Mouse (Mus musculus) ZHBTc4 (cell line): ENCODE measurements around the gene Tmem60.

Experiments used
- DNase-seq: peaks from one replicate; pipeline ENCODE4 v3.0.0-alpha.2; 2011; ENCODE audit warnings: low read depth, low spot score

The Tmem60 gene

GRCm38 (mm10) chr5:20906191-20906590 lies 24.2 kb downstream of the Tmem60 start:
- no peak for DNase-seq

- DNase-seq = no peak
Measured at GRCm38 (mm10) chr5:20911741-20912140, 29.8 kb downstream of the Tmem60 start.

GRCm38 (mm10) chr5:20913372-20914275 lies 31.6 kb downstream of the Tmem60 start:
- peak; percentile 76 for DNase-seq

GRCm38 (mm10) chr5:20918967-20919366 lies 37.0 kb downstream of the Tmem60 start:
- no peak for DNase-seq

GRCm38 (mm10) chr5:20919566-20919965 lies 37.6 kb downstream of the Tmem60 start:
- DNase-seq = no peak

- no peak for DNase-seq
Measured at GRCm38 (mm10) chr5:20924608-20925007, 42.6 kb downstream of the Tmem60 start.

GRCm38 (mm10) chr5:20925451-20925850 lies 43.5 kb downstream of the Tmem60 start:
- DNase-seq = no peak

- DNase-seq = no peak
Measured at GRCm38 (mm10) chr5:20929669-20930151, 47.7 kb downstream of the Tmem60 start.

GRCm38 (mm10) chr5:20930430-20930829 lies 48.4 kb downstream of the Tmem60 start:
- DNase-seq = peak; percentile 32

- DNase-seq = no peak
Measured at GRCm38 (mm10) chr5:20931300-20931699, 49.3 kb downstream of the Tmem60 start.

- DNase-seq = no peak
Measured at GRCm38 (mm10) chr5:20932585-20932984, 50.6 kb downstream of the Tmem60 start.

- no peak for DNase-seq
Measured at GRCm38 (mm10) chr5:20935934-20936333, 53.9 kb downstream of the Tmem60 start.
